Mouse (Mus musculus): Measurements from ENCODE around the gene Ap2m1. TPM values are rescaled to one million over a fixed set of nuclear protein-coding genes. Genes with fewer than 3 reads are reported as not detected.
"Not testable (repeated sequence)": the region's sequence is repeated elsewhere in the genome, so short reads cannot be mapped to it uniquely, and the experiment has no call there.

Gene Ap2m1
- polyA plus RNA-seq (2014; fragmentation: Nextera tagmentation; extraction: Ambion mirVana) = 923 and 941 TPM in 2 replicates

GRCm38 (mm10) chr16:20535296-20536080, at the start of gene Ap2m1:
Gene Ap2m1, plus strand, starts transcription at chr16:20535478.
- no peaks in the 10 kb centered on the region for H3K9me3 ChIP-seq (ENCODE audit: control insufficient read depth, low read length)
- peak within 1 kb of the TSS; percentile 89 for H3K4me3 ChIP-seq (ENCODE audit: low read depth, low read length)
- H3K4me1 ChIP-seq (replicated peaks; ENCODE audit: control insufficient read depth, insufficient read depth, low read length) = peaks cover 11% of the 10 kb centered on the region; the same call in 1 of the 2 replicates
- under 1% methylated on average over 52 of the region's 52 CpGs for WGBS
- DNase-seq (ENCODE audit: low spot score) (peak; percentile 97), ATAC-seq (ENCODE audit: low FRiP score) (peak; percentile 97)
- H3K4me2 ChIP-seq (replicated peaks; ENCODE audit: low read depth, low read length) = peak within 1 kb of the TSS; percentile 76
- no peaks in the 10 kb centered on the region for H3K27me3 ChIP-seq (ENCODE audit: control insufficient read depth, insufficient read depth, low read length)
- H3K36me3 ChIP-seq (ENCODE audit: control insufficient read depth, insufficient read depth, low read length) = peaks cover 11% of the 10 kb centered on the region; the same call in 1 of the 2 replicates
- peak within 1 kb of the TSS; percentile 75 for H3K27ac ChIP-seq (ENCODE audit: low read depth, low read length)
- H3K9ac ChIP-seq (ENCODE audit: low read depth, low read length) = peak within 1 kb of the TSS; percentile 94

- WGBS = 66% methylated on average over 3 of the region's 3 CpGs
- Histone ChIP-seq H3K9ac (ENCODE audit: low read depth, low read length) (no peak overlapping the region), H3K27ac (ENCODE audit: low read depth, low read length) (no peak overlapping the region), H3K4me2 (replicated peaks; ENCODE audit: low read depth, low read length) (no peak overlapping the region), H3K4me1 (replicated peaks; ENCODE audit: control insufficient read depth, insufficient read depth, low read length) (no peaks in the 10 kb centered on the region), H3K9me3 (ENCODE audit: control insufficient read depth, low read length) (no peaks in the 10 kb centered on the region), H3K36me3 (ENCODE audit: control insufficient read depth, insufficient read depth, low read length) (no peaks in the 10 kb centered on the region), H3K27me3 (ENCODE audit: control insufficient read depth, insufficient read depth, low read length) (no peaks in the 10 kb centered on the region), H3K4me3 (ENCODE audit: low read depth, low read length) (no peak overlapping the region)
- ATAC-seq (ENCODE audit: low FRiP score) (no peak), DNase-seq (ENCODE audit: low spot score) (no peak)
These were observed 49.2 kb upstream of the Ap2m1 start for GRCm38 (mm10) chr16:20486048-20486447.

GRCm38 (mm10) chr16:20488151-20488550, 47.1 kb upstream of the Ap2m1 start:
- 88% methylated on average over 1 of the region's 1 CpGs for WGBS
- Histone ChIP-seq H3K27ac (ENCODE audit: low read depth, low read length) (no peak overlapping the region), H3K27me3 (ENCODE audit: control insufficient read depth, insufficient read depth, low read length) (no peaks in the 10 kb centered on the region), H3K4me1 (replicated peaks; ENCODE audit: control insufficient read depth, insufficient read depth, low read length) (no peaks in the 10 kb centered on the region), H3K9ac (ENCODE audit: low read depth, low read length) (no peak overlapping the region), H3K36me3 (ENCODE audit: control insufficient read depth, insufficient read depth, low read length) (no peaks in the 10 kb centered on the region), H3K4me3 (ENCODE audit: low read depth, low read length) (no peak overlapping the region), H3K9me3 (ENCODE audit: control insufficient read depth, low read length) (no peaks in the 10 kb centered on the region), H3K4me2 (replicated peaks; ENCODE audit: low read depth, low read length) (no peak overlapping the region)
- DNase-seq (ENCODE audit: low spot score) = no peak
- ATAC-seq (ENCODE audit: low FRiP score) = no peak

GRCm38 (mm10) chr16:20488751-20489150, 46.5 kb upstream of the Ap2m1 start:
- not testable (repeated sequence) for H3K9me3 ChIP-seq (ENCODE audit: control insufficient read depth, low read length); DNase-seq (ENCODE audit: low spot score); H3K4me3 ChIP-seq (ENCODE audit: low read depth, low read length); ATAC-seq (ENCODE audit: low FRiP score); H3K9ac ChIP-seq (ENCODE audit: low read depth, low read length); H3K36me3 ChIP-seq (ENCODE audit: control insufficient read depth, insufficient read depth, low read length); H3K27me3 ChIP-seq (ENCODE audit: control insufficient read depth, insufficient read depth, low read length); H3K4me2 ChIP-seq (replicated peaks; ENCODE audit: low read depth, low read length); H3K27ac ChIP-seq (ENCODE audit: low read depth, low read length); H3K4me1 ChIP-seq (replicated peaks; ENCODE audit: control insufficient read depth, insufficient read depth, low read length)
- 85% methylated on average over 9 of the region's 9 CpGs for WGBS

- no peaks in the 10 kb centered on the region for H3K27me3 ChIP-seq (ENCODE audit: control insufficient read depth, insufficient read depth, low read length)
- WGBS = 86% methylated on average over 2 of the region's 2 CpGs
- H3K4me2 ChIP-seq (replicated peaks; ENCODE audit: low read depth, low read length) = no peak overlapping the region
- no peak for ATAC-seq (ENCODE audit: low FRiP score)
- H3K4me1 ChIP-seq (replicated peaks; ENCODE audit: control insufficient read depth, insufficient read depth, low read length) = no peaks in the 10 kb centered on the region
- H3K9ac ChIP-seq (ENCODE audit: low read depth, low read length) = no peak overlapping the region
- no peak overlapping the region for H3K4me3 ChIP-seq (ENCODE audit: low read depth, low read length)
- H3K36me3 ChIP-seq (ENCODE audit: control insufficient read depth, insufficient read depth, low read length) = no peaks in the 10 kb centered on the region
- no peak for DNase-seq (ENCODE audit: low spot score)
- no peak overlapping the region for H3K27ac ChIP-seq (ENCODE audit: low read depth, low read length)
- H3K9me3 ChIP-seq (ENCODE audit: control insufficient read depth, low read length) = no peaks in the 10 kb centered on the region
These were observed 46.0 kb upstream of the Ap2m1 start for GRCm38 (mm10) chr16:20489233-20489632.

- no peak for DNase-seq (ENCODE audit: low spot score)
- Histone ChIP-seq H3K4me2 (replicated peaks; ENCODE audit: low read depth, low read length) (no peak overlapping the region), H3K4me3 (ENCODE audit: low read depth, low read length) (no peak overlapping the region), H3K4me1 (replicated peaks; ENCODE audit: control insufficient read depth, insufficient read depth, low read length) (no peaks in the 10 kb centered on the region), H3K9me3 (ENCODE audit: control insufficient read depth, low read length) (no peaks in the 10 kb centered on the region), H3K36me3 (ENCODE audit: control insufficient read depth, insufficient read depth, low read length) (no peaks in the 10 kb centered on the region), H3K9ac (ENCODE audit: low read depth, low read length) (no peak overlapping the region), H3K27me3 (ENCODE audit: control insufficient read depth, insufficient read depth, low read length) (no peaks in the 10 kb centered on the region), H3K27ac (ENCODE audit: low read depth, low read length) (no peak overlapping the region)
- ATAC-seq (ENCODE audit: low FRiP score) = no peak
- WGBS = 46% methylated on average over 2 of the region's 2 CpGs
These were observed 44.7 kb upstream of the Ap2m1 start for GRCm38 (mm10) chr16:20490581-20490980.

- no peaks in the 10 kb centered on the region for H3K36me3 ChIP-seq (ENCODE audit: control insufficient read depth, insufficient read depth, low read length)
- H3K4me3 ChIP-seq (ENCODE audit: low read depth, low read length) = no peak overlapping the region
- no peak overlapping the region for H3K9ac ChIP-seq (ENCODE audit: low read depth, low read length)
- no peaks in the 10 kb centered on the region for H3K4me1 ChIP-seq (replicated peaks; ENCODE audit: control insufficient read depth, insufficient read depth, low read length)
- 84% methylated on average over 2 of the region's 2 CpGs for whole genome bisulfite sequencing
- ATAC-seq (ENCODE audit: low FRiP score) (no peak), DNase-seq (ENCODE audit: low spot score) (no peak)
- no peak overlapping the region for H3K27ac ChIP-seq (ENCODE audit: low read depth, low read length)
- H3K4me2 ChIP-seq (replicated peaks; ENCODE audit: low read depth, low read length) = no peak overlapping the region
- no peaks in the 10 kb centered on the region for H3K9me3 ChIP-seq (ENCODE audit: control insufficient read depth, low read length)
- no peaks in the 10 kb centered on the region for H3K27me3 ChIP-seq (ENCODE audit: control insufficient read depth, insufficient read depth, low read length)
These were observed 44.0 kb upstream of the Ap2m1 start for GRCm38 (mm10) chr16:20491301-20491700.

- H3K9ac ChIP-seq (ENCODE audit: low read depth, low read length) = no peak overlapping the region
- no peak for DNase-seq (ENCODE audit: low spot score)
- no peaks in the 10 kb centered on the region for H3K36me3 ChIP-seq (ENCODE audit: control insufficient read depth, insufficient read depth, low read length)
- H3K4me2 ChIP-seq (replicated peaks; ENCODE audit: low read depth, low read length) = no peak overlapping the region
- H3K9me3 ChIP-seq (ENCODE audit: control insufficient read depth, low read length) = no peaks in the 10 kb centered on the region
- peaks cover 9% of the 10 kb centered on the region for H3K27me3 ChIP-seq (ENCODE audit: control insufficient read depth, insufficient read depth, low read length)
- no peak for ATAC-seq (ENCODE audit: low FRiP score)
- H3K4me1 ChIP-seq (replicated peaks; ENCODE audit: control insufficient read depth, insufficient read depth, low read length) = no peaks in the 10 kb centered on the region
- H3K4me3 ChIP-seq (ENCODE audit: low read depth, low read length) = no peak overlapping the region
- 75% methylated on average over 2 of the region's 2 CpGs for WGBS
- H3K27ac ChIP-seq (ENCODE audit: low read depth, low read length) = no peak overlapping the region
These were observed 41.8 kb upstream of the Ap2m1 start for GRCm38 (mm10) chr16:20493452-20493851.

Measured in hindbrain, embryonic 11.5 days (tissue).